ENCODE assay signal across 8 mouse cellular contexts in genomic region chr5:66150706-66151300, GRCm38 (mm10). TPM values are rescaled to one million over a fixed set of nuclear protein-coding genes. Genes with fewer than 3 reads are reported as not detected.
DNase-seq lines count a peak whose midpoint lies in the region; ATAC-seq lines count a peak whose summit lies in the region.

No protein-coding gene starts in this region.

- WGBS in intestine, embryonic 15.5 days: under 1% methylated on average over 43 of the region's 43 CpGs
- WGBS in liver, embryonic 15.5 days (ENCODE audit: insufficient replicate concordance): under 1% methylated on average over 43 of the region's 43 CpGs

- H3K4me3 ChIP-seq in intestine, embryonic 15.5 days (replicated peaks): peak overlapping the region; percentile 40
- peak overlapping the region; percentile 53 for H3K4me3 ChIP-seq in liver, embryonic 15.5 days (replicated peaks)

- no peaks in the 10 kb centered on the region for H3K9me3 ChIP-seq in intestine, embryonic 15.5 days
- no peaks in the 10 kb centered on the region for H3K9me3 ChIP-seq in liver, embryonic 15.5 days (replicated peaks)

- H3K4me2 ChIP-seq in intestine, embryonic 15.5 days (replicated peaks): peak overlapping the region; percentile 67
- H3K4me2 ChIP-seq in liver, embryonic 15.5 days: peak overlapping the region; percentile 58

- ATAC-seq in granulocyte monocyte progenitor cell, adult 5-6 weeks (replicated peaks; ENCODE audit: poor library complexity, severe bottlenecking): peak; percentile 34
- peak; percentile 93 for ATAC-seq in intestine, embryonic 15.5 days
- ATAC-seq in liver, embryonic 15.5 days (ENCODE audit: insufficient read depth): peak; percentile 60

- peak overlapping the region; percentile 97 for H3K27ac ChIP-seq in intestine, embryonic 15.5 days
- H3K27ac ChIP-seq in liver, embryonic 15.5 days (replicated peaks): peak overlapping the region; percentile 78

- peak overlapping the region; percentile 45 for H3K9ac ChIP-seq in intestine, embryonic 15.5 days
- peak overlapping the region; percentile 43; the same call in 1 of the 2 replicates for H3K9ac ChIP-seq in liver, embryonic 15.5 days

- peaks cover 5% of the 10 kb centered on the region for H3K27me3 ChIP-seq in intestine, embryonic 15.5 days (replicated peaks)
- H3K27me3 ChIP-seq in liver, embryonic 15.5 days: peaks cover 57% of the 10 kb centered on the region

- DNase-seq in left cerebral cortex, postnatal 25 days (ENCODE audit: low spot score in 2 of 2): peak; percentile 13 to 19
- DNase-seq in left cerebral cortex, postnatal 14 days (ENCODE audit: low spot score in 2 of 2): no peak
- peak; percentile 28 to 34 for DNase-seq in cerebellum, postnatal 36 days
- DNase-seq in neural tube, embryonic 10.5 days (ENCODE audit: extremely low spot score, low spot score): peak; percentile 72
- peak; percentile 65 for DNase-seq in urinary bladder, adult 2 months (ENCODE audit: low spot score)

- H3K4me1 ChIP-seq in intestine, embryonic 15.5 days (replicated peaks): peaks cover 7% of the 10 kb centered on the region
- peaks cover 11% of the 10 kb centered on the region; the same call in 1 of the 2 replicates for H3K4me1 ChIP-seq in liver, embryonic 15.5 days (replicated peaks)

- no peaks in the 10 kb centered on the region for H3K36me3 ChIP-seq in intestine, embryonic 15.5 days
- H3K36me3 ChIP-seq in liver, embryonic 15.5 days (replicated peaks): no peaks in the 10 kb centered on the region

- intact Hi-C loops in left cerebral cortex, postnatal 25 days (cut with DNase I): no loop called here
- intact Hi-C loops in left cerebral cortex, postnatal 14 days (cut with DNase I): no loop called here

RNA-seq across cellular contexts. Expression of gene Rbm47, which starts 22.1 kb away (rescaled TPM):
- 1 to 10 TPM; 1.5 to 2.5 TPM for total RNA-seq in left cerebral cortex, postnatal 25 days (2021)
- total RNA-seq in left cerebral cortex, postnatal 14 days (2021): 1 to 10 TPM; 1.2 to 1.6 TPM
- total RNA-seq in granulocyte monocyte progenitor cell, adult 5-6 weeks (2014; fragmentation: Nextera tagmentation): 8.9 and 11.7 TPM in 2 replicates
- total RNA-seq in granulocyte monocyte progenitor cell, adult 5-6 weeks (2017): 3.2 and 5.1 TPM in 2 replicates
- 129 and 133 TPM in 2 replicates for polyA plus RNA-seq in intestine, embryonic 15.5 days (2015; fragmentation: Nextera tagmentation; extraction: Ambion mirVana)
- polyA plus RNA-seq in liver, embryonic 15.5 days (2015; fragmentation: Nextera tagmentation; extraction: Ambion mirVana): 15.2 and 16.8 TPM in 2 replicates
- polyA plus RNA-seq in urinary bladder, adult 2 months (2012; rRNA removed): 14.2 and 16.3 TPM in 2 replicates

Comparison
In these comparisons a context has a peak if more than half of its experiments do, and no peak if none do; other contexts are left out.
1. DNase-seq: peak in left cerebral cortex, postnatal 25 days (2 of 2), cerebellum, postnatal 36 days (2 of 2), neural tube, embryonic 10.5 days (single experiment) and urinary bladder, adult 2 months (single experiment); none in left cerebral cortex, postnatal 14 days (0 of 2).
2. ATAC-seq: peak in every context shown above with its lines; median percentile 93 in intestine, embryonic 15.5 days; 60 in liver, embryonic 15.5 days; 34 in granulocyte monocyte progenitor cell, adult 5-6 weeks.